Mouse (Mus musculus) kidney, embryonic 14.5 days (tissue): Measurements from ENCODE around the gene Pgpep1. TPM values are rescaled to one million over a fixed set of nuclear protein-coding genes. Genes with fewer than 3 reads are reported as not detected.

Source experiments
- ATAC-seq: fragments of 200-750 bp; cut with Nextera tagmentation; 2 replicates; pipeline ENCODE4 v1.8.0; 2017; ENCODE audit warnings: moderate number of reproducible peaks, mild to moderate bottlenecking, moderate TSS enrichment, moderate library complexity; ENCODE audit not compliant: low FRiP score, low TSS enrichment
- H3K27ac ChIP-seq: fragments of 300-500 bp; sonication (generic); 2 replicates; pipeline ENCODE4 v1.5.1; 2014; ENCODE audit warnings: low read depth, mild to moderate bottlenecking, low read length, moderate library complexity, mixed read lengths
- H3K27me3 ChIP-seq: fragments of 300-500 bp; sonication (generic); 2 replicates; pipeline ENCODE4 v1.6.1; 2014; ENCODE audit warnings: mild to moderate bottlenecking, low read length; ENCODE audit not compliant: control insufficient read depth, insufficient read depth
- H3K36me3 ChIP-seq: fragments of 300-500 bp; sonication (generic); 2 replicates; pipeline ENCODE4 v1.6.1; 2014; ENCODE audit warnings: low read length, mixed read lengths; ENCODE audit not compliant: control insufficient read depth, insufficient read depth
- H3K4me1 ChIP-seq: fragments of 300-500 bp; sonication (generic); 2 replicates; pipeline ENCODE4 v1.6.1; 2014; ENCODE audit warnings: low read length, mixed read lengths; ENCODE audit not compliant: control insufficient read depth, insufficient read depth
- H3K4me2 ChIP-seq: fragments of 300-500 bp; sonication (generic); replicated peaks from 2 replicates; pipeline ENCODE4 v1.6.1; 2014; ENCODE audit warnings: low read depth, mild to moderate bottlenecking, low read length
- H3K4me3 ChIP-seq: fragments of 300-500 bp; sonication (generic); 2 replicates; pipeline ENCODE4 v1.5.1; 2014; ENCODE audit warnings: mild to moderate bottlenecking, low read length
- H3K9ac ChIP-seq: fragments of 300-500 bp; sonication (generic); 2 replicates; pipeline ENCODE4 v1.6.1; 2014; ENCODE audit warnings: low read depth, mild to moderate bottlenecking, low read length, moderate library complexity
- H3K9me3 ChIP-seq: fragments of 300-500 bp; sonication (generic); 2 replicates; pipeline ENCODE4 v1.6.1; 2016; ENCODE audit warnings: low read length; ENCODE audit not compliant: control insufficient read depth
- WGBS: fragments of 180-500 bp; shearing (Covaris S2); extraction: QIAGEN DNeasy Blood & Tissue Kit; methylation state at CpG from one replicate; pipeline ENCODE4 v1.1.7; 2014; 5-methylcytosine and 5-hydroxymethylcytosine counted together
- polyA plus RNA-seq: library from polyadenylated mRNA; unstranded; fragments of >200 nt; fragmentation: Nextera tagmentation; extraction: Ambion mirVana; gene quantifications from 2 replicates; pipeline ENCODE4 v1.2.1, GENCODE M21; 2014

The Pgpep1 gene
- polyA plus RNA-seq, 1 experiment from 2014 or later: 62.2 TPM

GRCm38 (mm10) chr8:70693636-70694035, 33.4 kb upstream of the Pgpep1 start:
- H3K36me3 ChIP-seq: no peaks in the 10 kb centered on the region
- no peaks in the 10 kb centered on the region for H3K27me3 ChIP-seq
- H3K4me3 ChIP-seq: no peak overlapping the region
- H3K27ac ChIP-seq: peak overlapping the region; percentile 20; the same call in 1 of the 2 replicates
- no peaks in the 10 kb centered on the region for H3K9me3 ChIP-seq
- H3K4me1 ChIP-seq: peaks cover 54% of the 10 kb centered on the region
- H3K4me2 ChIP-seq: no peak overlapping the region
- no peak for ATAC-seq
- H3K9ac ChIP-seq: no peak overlapping the region
- WGBS: 59% methylated on average over 5 of the region's 5 CpGs

- peak overlapping the region; percentile 60 for H3K9ac ChIP-seq
- peak overlapping the region; percentile 32 for H3K4me2 ChIP-seq
- 2% methylated on average over 20 of the region's 20 CpGs for WGBS
- H3K36me3 ChIP-seq: no peaks in the 10 kb centered on the region
- peak overlapping the region; percentile 90 for H3K27ac ChIP-seq
- ATAC-seq: peak; percentile 74
- peaks cover 41% of the 10 kb centered on the region for H3K4me1 ChIP-seq
- H3K27me3 ChIP-seq: no peaks in the 10 kb centered on the region
- peak overlapping the region; percentile 7; the same call in 1 of the 2 replicates for H3K4me3 ChIP-seq
- H3K9me3 ChIP-seq: no peaks in the 10 kb centered on the region
Measured at GRCm38 (mm10) chr8:70691727-70692231, 31.6 kb upstream of the Pgpep1 start.

GRCm38 (mm10) chr8:70691230-70691629, 31.0 kb upstream of the Pgpep1 start:
- no peaks in the 10 kb centered on the region for H3K27me3 ChIP-seq
- peak overlapping the region; percentile 32 for H3K4me2 ChIP-seq
- peak overlapping the region; percentile 90 for H3K27ac ChIP-seq
- H3K36me3 ChIP-seq: no peaks in the 10 kb centered on the region
- peak overlapping the region; percentile 60 for H3K9ac ChIP-seq
- peak overlapping the region; percentile 7; the same call in 1 of the 2 replicates for H3K4me3 ChIP-seq
- no peaks in the 10 kb centered on the region for H3K9me3 ChIP-seq
- H3K4me1 ChIP-seq: peaks cover 36% of the 10 kb centered on the region
- no peak; the same call in 1 of the 2 replicates for ATAC-seq
- WGBS: 60% methylated on average over 4 of the region's 4 CpGs

DNA sequence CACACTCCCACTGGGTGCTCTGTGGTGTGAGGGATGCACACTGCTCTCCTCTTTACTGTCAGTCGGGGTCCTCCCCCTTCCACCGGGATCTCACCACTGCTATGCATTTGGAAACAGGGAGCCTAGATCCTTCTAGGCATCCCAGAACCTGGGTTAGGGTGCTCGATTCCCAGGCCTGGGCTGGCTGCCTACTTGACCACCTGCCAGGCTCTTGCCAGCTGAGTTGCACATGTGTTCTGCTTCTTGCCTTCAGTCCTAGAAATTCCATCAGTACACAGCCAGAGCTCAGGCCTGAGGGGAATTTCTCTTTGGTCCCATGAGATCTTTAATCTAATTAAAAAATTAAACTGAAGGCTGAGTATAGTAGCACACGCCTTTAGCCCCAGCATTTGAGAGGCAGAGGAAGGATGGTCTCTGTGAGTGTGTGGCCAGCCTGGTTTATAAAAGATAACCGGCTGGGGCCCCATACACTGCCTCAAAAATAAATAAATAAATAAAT, 29.8 kb upstream of the Pgpep1 start:
- whole genome bisulfite sequencing: 78% methylated on average over 5 of the region's 5 CpGs
- peaks cover 23% of the 10 kb centered on the region for H3K4me1 ChIP-seq
- no peak overlapping the region for H3K9ac ChIP-seq
- H3K4me2 ChIP-seq: no peak overlapping the region
- no peak overlapping the region for H3K4me3 ChIP-seq
- H3K9me3 ChIP-seq: no peaks in the 10 kb centered on the region
- no peak overlapping the region for H3K27ac ChIP-seq
- no peak for ATAC-seq
- H3K27me3 ChIP-seq: no peaks in the 10 kb centered on the region
- no peaks in the 10 kb centered on the region for H3K36me3 ChIP-seq

GRCm38 (mm10) chr8:70688136-70688535, 27.9 kb upstream of the Pgpep1 start:
- WGBS: 78% methylated on average over 3 of the region's 3 CpGs
- no peak overlapping the region for H3K4me2 ChIP-seq
- H3K9ac ChIP-seq: no peak overlapping the region
- H3K36me3 ChIP-seq: no peaks in the 10 kb centered on the region
- no peaks in the 10 kb centered on the region for H3K27me3 ChIP-seq
- no peak overlapping the region for H3K4me3 ChIP-seq
- no peaks in the 10 kb centered on the region for H3K9me3 ChIP-seq
- peaks cover 15% of the 10 kb centered on the region for H3K4me1 ChIP-seq
- no peak overlapping the region for H3K27ac ChIP-seq
- no peak for ATAC-seq

DNA sequence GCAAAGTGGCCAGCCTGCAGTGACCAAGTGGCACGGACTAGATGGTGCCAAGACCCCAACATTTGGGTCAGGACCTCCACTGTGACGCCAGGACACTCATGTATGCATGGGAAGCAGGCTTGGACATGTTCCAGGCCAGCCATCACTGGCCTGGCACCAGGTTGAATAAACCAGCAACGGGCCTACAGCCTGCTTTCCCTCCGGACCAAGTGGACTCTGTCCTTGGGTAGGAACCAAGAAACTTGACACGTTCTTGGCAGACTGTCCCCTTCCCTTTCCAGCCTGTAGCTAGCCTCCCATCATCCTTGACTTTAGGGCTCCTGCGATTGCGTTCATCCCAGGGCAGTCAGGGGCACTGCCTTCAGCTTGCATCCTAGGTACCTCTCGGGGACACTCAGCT, 27.4 kb upstream of the Pgpep1 start:
- H3K4me1 ChIP-seq: peaks cover 14% of the 10 kb centered on the region
- no peak overlapping the region for H3K27ac ChIP-seq
- WGBS: 80% methylated on average over 8 of the region's 8 CpGs
- H3K4me3 ChIP-seq: no peak overlapping the region
- H3K36me3 ChIP-seq: no peaks in the 10 kb centered on the region
- no peaks in the 10 kb centered on the region for H3K9me3 ChIP-seq
- H3K27me3 ChIP-seq: no peaks in the 10 kb centered on the region
- H3K9ac ChIP-seq: no peak overlapping the region
- H3K4me2 ChIP-seq: no peak overlapping the region
- no peak for ATAC-seq

DNA sequence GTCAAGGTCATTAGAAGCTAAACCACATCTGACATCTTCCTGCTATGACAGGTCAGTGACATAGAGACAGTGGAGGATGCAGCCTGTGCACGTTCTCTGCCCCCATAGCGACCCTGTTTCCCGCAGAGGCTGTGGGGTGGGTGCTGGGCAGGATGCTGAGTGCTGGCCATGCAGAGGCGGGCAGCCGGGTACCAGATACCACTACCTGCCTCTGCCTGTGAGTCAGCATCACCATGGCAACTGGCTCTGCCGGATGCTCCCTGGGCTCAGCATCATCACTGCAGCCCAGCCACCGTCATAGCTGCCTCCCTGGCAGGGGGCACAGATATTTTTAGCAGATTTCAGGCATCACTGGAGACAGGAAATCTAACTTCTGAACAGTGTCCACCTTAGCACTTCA, 24.1 kb upstream of the Pgpep1 start:
- no peaks in the 10 kb centered on the region for H3K27me3 ChIP-seq
- no peak; the same call in 1 of the 2 replicates for ATAC-seq
- peaks cover 6% of the 10 kb centered on the region for H3K36me3 ChIP-seq
- H3K27ac ChIP-seq: no peak overlapping the region
- no peak overlapping the region for H3K4me2 ChIP-seq
- H3K4me3 ChIP-seq: no peak overlapping the region
- 49% methylated on average over 7 of the region's 7 CpGs for whole genome bisulfite sequencing
- no peak overlapping the region for H3K9ac ChIP-seq
- peaks cover 8% of the 10 kb centered on the region; the same call in 1 of the 2 replicates for H3K4me1 ChIP-seq
- no peaks in the 10 kb centered on the region for H3K9me3 ChIP-seq

DNA sequence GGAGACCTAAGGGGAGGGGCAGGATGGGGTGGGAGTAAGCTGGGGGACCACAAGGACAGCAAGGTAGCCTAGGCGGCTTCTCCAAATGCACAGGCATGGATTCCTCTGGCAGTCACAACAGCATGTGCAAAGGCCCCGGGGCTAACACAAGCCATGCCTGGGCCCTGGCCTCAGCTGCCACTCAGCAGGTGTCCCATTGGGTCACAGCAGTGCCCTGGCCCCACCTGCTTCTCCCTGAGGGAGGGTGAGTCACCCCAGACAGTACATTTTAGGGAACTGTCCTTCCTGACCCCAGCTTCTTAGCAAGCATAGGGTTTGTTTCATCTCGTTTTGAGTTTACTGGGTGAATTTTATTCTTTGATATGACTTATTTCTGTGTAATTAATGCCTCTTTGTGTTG, 22.5 kb upstream of the Pgpep1 start:
- H3K27ac ChIP-seq: no peak overlapping the region
- no peaks in the 10 kb centered on the region for H3K27me3 ChIP-seq
- H3K4me2 ChIP-seq: no peak overlapping the region
- no peak overlapping the region for H3K4me3 ChIP-seq
- 79% methylated on average over 3 of the region's 3 CpGs for WGBS
- no peak overlapping the region for H3K9ac ChIP-seq
- no peak for ATAC-seq
- peaks cover 8% of the 10 kb centered on the region; the same call in 1 of the 2 replicates for H3K4me1 ChIP-seq
- H3K9me3 ChIP-seq: no peaks in the 10 kb centered on the region
- peaks cover 22% of the 10 kb centered on the region for H3K36me3 ChIP-seq

DNA sequence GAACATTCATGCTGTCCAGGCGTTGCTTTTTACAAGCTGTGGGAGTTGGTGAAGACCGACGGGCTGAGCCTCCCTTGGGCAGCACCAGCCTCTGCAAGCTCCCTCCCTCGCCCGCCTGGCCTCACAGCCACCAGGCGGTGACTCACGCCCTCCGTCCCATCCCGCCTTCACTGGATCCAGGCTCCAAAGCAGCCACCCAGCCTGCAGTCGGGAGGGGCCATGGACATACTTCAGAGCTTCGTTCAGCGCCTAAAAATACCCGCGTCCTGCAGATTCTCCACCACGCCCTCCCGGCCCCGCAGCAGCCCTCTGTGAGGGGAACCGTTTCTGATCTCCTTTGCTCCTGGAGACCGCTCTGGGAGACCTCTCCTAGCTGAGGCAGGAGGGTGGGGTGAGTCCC, 22.0 kb upstream of the Pgpep1 start:
- Histone ChIP-seq H3K9me3 (no peaks in the 10 kb centered on the region), H3K27ac (no peak overlapping the region), H3K9ac (peak overlapping the region; percentile 40; the same call in 1 of the 2 replicates), H3K27me3 (no peaks in the 10 kb centered on the region), H3K4me2 (peak overlapping the region; percentile 21), H3K4me1 (peaks cover 8% of the 10 kb centered on the region; the same call in 1 of the 2 replicates), H3K36me3 (peaks cover 26% of the 10 kb centered on the region), H3K4me3 (no peak overlapping the region)
- 3% methylated on average over 19 of the region's 19 CpGs for WGBS
- ATAC-seq: peak; percentile 45
